Mouse (Mus musculus): Measurements from ENCODE around the gene Armc9.
A peak's percentile ranks its signal among the peaks of the same experiment; 100 is the strongest.

Gene Armc9

DNA sequence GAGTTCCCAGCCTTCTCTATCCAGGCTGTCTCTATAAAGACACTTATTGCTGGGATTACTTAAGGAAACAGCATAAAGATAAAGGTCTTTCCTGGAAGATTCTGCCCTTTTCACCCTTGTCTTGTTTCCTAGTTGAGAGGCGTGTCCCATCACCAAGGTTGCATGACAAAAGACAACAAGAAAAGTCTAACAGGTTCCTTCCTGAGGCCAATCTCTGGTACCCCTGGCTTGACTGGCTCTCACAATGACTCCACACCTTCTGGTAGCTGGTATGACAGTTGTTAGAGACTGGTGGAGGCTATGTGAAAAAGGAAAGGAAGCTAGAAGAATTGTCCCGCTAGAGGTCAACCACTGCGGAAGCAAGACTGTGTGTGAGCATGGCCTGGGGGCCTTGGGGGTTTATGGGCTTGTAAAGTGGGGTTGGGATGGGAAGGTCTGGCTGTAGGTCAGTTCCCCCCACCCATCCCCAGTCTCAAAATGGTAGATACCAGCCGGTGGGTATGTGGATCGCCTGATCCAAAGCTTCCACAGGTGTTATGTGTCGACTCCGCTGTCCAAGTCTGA lies 154.8 kb downstream of the Armc9 start:
- DNase-seq (ENCODE audit: inconsistent age in 2 of 2, low spot score in 1 of 2): no peak

DNA sequence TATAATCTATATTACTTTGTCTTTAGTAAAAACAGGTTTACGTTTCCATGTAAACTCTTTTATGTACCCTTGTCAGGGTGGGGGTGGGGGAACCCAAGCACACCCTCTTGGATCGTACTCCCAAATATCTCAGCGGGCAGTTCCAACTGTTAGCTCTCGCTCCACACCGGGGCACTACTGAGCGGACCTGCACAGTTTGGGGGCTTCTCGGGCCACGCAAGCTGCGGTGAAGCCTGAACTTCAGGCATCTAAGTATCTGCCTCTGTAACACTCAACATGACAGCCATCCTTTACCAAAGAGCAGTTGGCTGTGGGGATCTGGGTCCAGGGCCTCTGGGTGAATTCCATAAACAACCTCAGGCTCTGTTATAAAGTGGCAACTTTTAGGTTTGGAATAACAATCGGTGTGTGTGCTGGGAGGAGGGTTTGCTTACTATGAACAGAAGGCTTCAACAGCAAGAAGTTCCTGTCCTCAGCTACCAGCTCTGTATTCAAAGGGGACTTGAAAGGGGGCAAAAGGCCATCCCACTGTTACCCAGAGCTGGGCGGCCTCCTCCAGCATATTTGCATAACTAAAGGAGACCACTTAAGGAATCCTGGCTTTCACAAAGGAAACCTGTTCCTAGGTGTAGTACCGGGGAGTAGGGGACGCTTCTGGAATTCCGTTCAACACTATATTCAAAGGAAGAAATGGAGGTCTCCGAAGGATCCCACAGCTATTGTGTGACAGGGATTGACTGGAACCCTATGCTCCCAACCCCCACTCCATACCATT lies 156.1 kb downstream of the Armc9 start:
- DNase-seq (ENCODE audit: inconsistent age in 2 of 2, low spot score in 1 of 2): no peak

DNA sequence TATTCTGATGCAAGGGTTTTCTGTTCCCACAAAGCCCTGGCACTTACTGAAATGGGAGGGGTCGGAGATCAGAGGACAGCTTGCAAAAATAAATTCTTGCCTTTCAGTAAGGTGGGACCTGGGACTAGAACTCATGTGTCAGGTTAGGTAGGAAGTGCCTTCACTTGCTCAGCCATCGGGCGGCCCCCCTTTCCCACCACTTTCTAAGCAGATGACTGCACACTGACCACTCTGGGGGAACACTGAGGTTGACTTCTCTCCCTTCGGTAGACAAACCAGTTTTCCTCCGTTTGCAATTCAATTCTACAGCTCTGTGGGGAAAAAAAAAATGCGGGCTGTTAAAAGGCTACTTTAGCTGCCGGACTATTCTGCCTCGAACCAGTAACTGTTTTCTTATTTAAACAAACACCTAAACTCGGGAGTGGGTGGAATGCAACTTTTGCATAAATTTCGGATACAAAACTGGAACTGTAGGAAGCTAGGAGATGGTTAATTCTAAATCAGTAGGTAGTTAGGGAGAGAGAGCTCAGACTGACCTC lies 157.0 kb downstream of the Armc9 start:
- no peak for DNase-seq (ENCODE audit: inconsistent age in 2 of 2, low spot score in 1 of 2)

DNA sequence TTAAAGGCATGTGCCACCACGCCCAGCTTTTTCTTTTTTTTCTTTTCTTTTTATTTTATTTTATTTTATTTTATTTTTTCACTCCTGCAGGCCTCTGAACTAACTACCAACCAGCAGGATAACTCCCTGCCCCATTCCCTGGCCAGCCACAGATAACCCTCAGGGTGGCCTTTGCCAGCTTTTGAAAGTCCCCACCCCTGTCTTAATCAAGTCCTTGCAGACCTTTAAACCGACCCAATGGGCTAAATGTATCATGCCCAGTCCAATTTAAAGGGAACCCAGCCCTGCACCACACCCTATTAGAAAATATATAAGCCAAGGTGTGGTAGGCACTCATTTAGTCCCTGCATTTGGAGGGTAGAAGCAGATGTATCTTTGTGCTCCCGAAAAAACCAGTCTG lies 157.7 kb downstream of the Armc9 start:
- no peak for DNase-seq (ENCODE audit: inconsistent age in 2 of 2, low spot score in 1 of 2)

DNA sequence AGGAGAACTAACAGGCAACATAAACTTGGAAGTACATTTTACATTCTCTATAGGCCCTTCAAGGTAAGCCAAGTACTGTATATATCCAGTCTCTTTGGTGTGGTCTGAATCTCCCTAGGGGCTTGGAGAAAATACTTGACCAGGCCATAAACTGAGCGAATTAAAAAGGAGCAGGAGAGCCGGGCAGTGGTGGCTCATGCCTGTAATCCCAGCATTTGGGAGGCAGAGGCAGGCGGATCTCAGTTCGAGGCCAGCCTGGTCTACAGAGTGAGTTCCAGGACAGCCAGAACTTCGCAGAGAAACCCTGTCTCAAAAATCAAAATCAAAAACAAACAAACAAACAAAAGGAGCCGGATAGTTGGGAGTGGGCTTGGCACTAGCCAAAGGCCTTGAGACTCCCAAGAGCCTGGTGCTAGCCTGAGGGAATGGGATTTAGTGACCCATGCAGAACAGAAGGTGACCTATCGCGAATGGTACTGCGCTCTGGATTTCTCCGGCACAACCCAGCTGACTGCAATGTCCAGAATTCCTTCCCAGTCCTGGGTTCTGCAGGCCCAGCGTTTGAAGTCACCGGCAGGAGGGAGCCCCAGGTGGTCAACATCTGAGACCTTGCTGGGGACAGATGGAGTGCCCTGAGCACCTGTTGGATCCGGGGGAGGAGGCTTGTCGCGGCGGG lies 158.7 kb downstream of the Armc9 start:
- DNase-seq (ENCODE audit: inconsistent age in 2 of 2, low spot score in 1 of 2): no peak

DNA sequence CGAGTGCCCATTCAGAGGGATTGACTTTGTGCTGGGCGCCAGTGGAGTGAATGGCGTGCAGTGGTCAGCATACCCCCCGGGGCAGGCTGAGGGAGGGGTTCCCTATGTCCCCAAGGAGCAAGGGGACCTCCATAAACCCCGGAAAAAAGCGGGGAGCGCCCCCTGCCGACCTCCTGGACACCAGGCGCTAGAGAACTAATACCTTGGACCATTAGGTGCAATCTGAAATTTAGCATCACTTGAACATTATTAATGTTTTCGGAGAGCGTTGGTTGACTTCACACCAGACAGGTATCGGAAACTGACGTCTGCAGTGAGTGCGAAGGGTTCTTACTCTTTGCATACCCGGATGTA lies 159.2 kb downstream of the Armc9 start:
- peak in 1 of 2 experiments; percentile 50 for DNase-seq (ENCODE audit: inconsistent age in 2 of 2, low spot score in 1 of 2)

DNA sequence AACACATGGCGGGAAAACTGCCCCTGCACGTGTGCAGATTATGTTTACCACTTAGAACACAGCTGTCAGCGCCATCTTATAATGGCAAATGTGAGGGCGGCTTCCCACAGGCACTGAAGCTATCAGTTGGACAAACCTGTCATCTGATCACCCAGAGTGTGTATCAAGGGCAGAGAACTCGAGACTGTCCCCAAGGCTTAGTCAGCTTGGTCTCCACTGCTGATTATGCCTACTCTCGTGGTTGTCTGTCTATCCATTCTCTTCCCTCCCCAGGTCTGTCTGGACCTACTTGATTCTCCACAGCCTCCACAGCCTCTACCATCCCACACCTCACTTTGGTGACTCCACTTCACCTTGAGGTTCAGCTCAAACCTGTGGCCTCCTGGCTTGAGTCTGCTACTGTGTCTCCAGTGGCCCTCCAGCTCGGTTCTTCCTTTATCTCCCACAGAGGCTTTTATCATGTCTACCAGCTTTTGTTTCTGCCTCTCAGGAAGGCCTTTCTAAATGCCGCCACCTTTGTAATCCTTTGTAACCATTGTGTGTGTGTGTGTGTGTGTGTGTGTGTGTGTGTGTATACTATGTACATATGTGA lies 166.3 kb downstream of the Armc9 start:
- DNase-seq (ENCODE audit: inconsistent age in 2 of 2, low spot score in 1 of 2): no peak
